Mouse (Mus musculus) heart, embryonic 14.5 days (tissue): Measurements from ENCODE around the gene Nfe2l1. TPM values are rescaled to one million over a fixed set of nuclear protein-coding genes. Genes with fewer than 3 reads are reported as not detected.
"Not testable (repeated sequence)": the region's sequence is repeated elsewhere in the genome, so short reads cannot be mapped to it uniquely, and the experiment has no call there.

Experiments
- ATAC-seq: fragments of 200-750 bp; cut with Nextera tagmentation; 2 replicates; pipeline ENCODE4 v1.8.0; 2017; ENCODE audit warnings: low read depth, moderate TSS enrichment; ENCODE audit not compliant: insufficient number of reproducible peaks, insufficient read depth, low FRiP score
- H3K27ac ChIP-seq, 2 experiments: fragments of 200-500 bp in 1 of 2; fragments of 300-500 bp in 1 of 2; sonication (generic) in 1 of 2; replicated peaks in 1 of 2; 2 replicates each; pipeline ENCODE4 v1.5.1; 2012 to 2014; ENCODE audit warnings: low read depth in 2 of 2, low read length in 2 of 2, control low read depth in 1 of 2, mild to moderate bottlenecking in 1 of 2, mixed read lengths in 1 of 2; ENCODE audit not compliant: control insufficient read depth in 1 of 2, insufficient read depth in 1 of 2
- H3K27me3 ChIP-seq: fragments of 300-500 bp; sonication (generic); 2 replicates; pipeline ENCODE4 v1.6.1; 2014; ENCODE audit warnings: mild to moderate bottlenecking, low read length, control low read depth; ENCODE audit not compliant: control insufficient read depth, insufficient read depth
- H3K36me3 ChIP-seq: fragments of 300-500 bp; sonication (generic); 2 replicates; pipeline ENCODE4 v1.6.1; 2014; ENCODE audit warnings: mild to moderate bottlenecking, control low read depth, low read length, mixed read lengths; ENCODE audit not compliant: control insufficient read depth, insufficient read depth
- H3K4me1 ChIP-seq, 2 experiments: fragments of 200-500 bp in 1 of 2; fragments of 300-500 bp in 1 of 2; sonication (generic) in 1 of 2; 2 replicates each; pipeline ENCODE4 v1.6.1; 2012 to 2014; ENCODE audit warnings: low read length in 2 of 2, control low read depth in 1 of 2, mixed read lengths in 1 of 2; ENCODE audit not compliant: control insufficient read depth in 2 of 2, insufficient read depth in 2 of 2
- H3K4me2 ChIP-seq: fragments of 300-500 bp; sonication (generic); 2 replicates; pipeline ENCODE4 v1.6.1; 2014; ENCODE audit warnings: mild to moderate bottlenecking, low read length
- H3K4me3 ChIP-seq, 2 experiments: fragments of 200-500 bp in 1 of 2; fragments of 300-500 bp in 1 of 2; sonication (generic) in 1 of 2; 2 replicates each; pipeline ENCODE4 v1.5.1; 2012 to 2014; ENCODE audit warnings: low read length in 2 of 2, mild to moderate bottlenecking in 2 of 2, control low read depth in 1 of 2, low read depth in 1 of 2, moderate library complexity in 1 of 2; ENCODE audit not compliant: control insufficient read depth in 1 of 2, insufficient read depth in 1 of 2
- H3K9ac ChIP-seq: fragments of 300-500 bp; sonication (generic); 2 replicates; pipeline ENCODE4 v1.6.1; 2014; ENCODE audit warnings: mild to moderate bottlenecking, low read length
- H3K9me3 ChIP-seq: fragments of 300-500 bp; sonication (generic); 2 replicates; pipeline ENCODE4 v1.6.1; 2016; ENCODE audit warnings: low read length, control low read depth; ENCODE audit not compliant: control insufficient read depth
- WGBS: fragments of 180-500 bp; shearing (Covaris S2); extraction: QIAGEN DNeasy Blood & Tissue Kit; methylation state at CpG from one replicate; pipeline ENCODE4 v1.1.7; 2014; 5-methylcytosine and 5-hydroxymethylcytosine counted together
- polyA plus RNA-seq: library from polyadenylated mRNA; unstranded; fragments of >200 nt; fragmentation: Nextera tagmentation; extraction: Ambion mirVana; gene quantifications from 2 replicates; pipeline ENCODE4 v1.2.1, GENCODE M21; 2014

The Nfe2l1 gene
- polyA plus RNA-seq, 1 experiment from 2014 or later = 55.1 TPM

DNA sequence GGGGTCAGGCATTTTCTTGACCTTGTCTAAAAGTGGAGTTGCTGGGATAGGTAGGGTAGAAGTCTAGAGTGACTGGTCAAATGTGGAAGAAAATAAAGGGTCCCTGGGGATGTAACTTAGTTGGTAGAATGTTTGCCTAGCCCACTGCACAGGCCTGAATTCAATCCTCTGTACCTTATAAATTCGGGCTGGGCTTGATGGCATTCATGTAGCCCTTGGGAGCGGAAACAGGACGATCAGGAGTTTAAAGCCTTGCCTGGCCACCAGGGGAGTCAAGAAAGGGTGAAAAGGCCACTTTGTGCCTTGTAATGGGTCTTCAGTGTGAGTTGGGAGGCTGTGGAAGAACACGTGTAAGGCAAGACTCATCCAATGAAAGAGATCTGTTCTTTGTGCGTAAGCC is 39.8 kb downstream of the Nfe2l1 start:
- WGBS = 12% methylated on average over 5 of the region's 5 CpGs
- peaks cover 9% of the 10 kb centered on the region; the same call in 1 of the 2 replicates for H3K36me3 ChIP-seq
- H3K4me2 ChIP-seq = peak overlapping the region; percentile 84
- H3K4me1 ChIP-seq = peaks cover 4 to 20% of the 10 kb centered on the region in 2 experiments
- peak overlapping the region; percentile 73 to 78 for H3K4me3 ChIP-seq
- no peaks in the 10 kb centered on the region for H3K27me3 ChIP-seq
- ATAC-seq = no peak
- H3K27ac ChIP-seq = peak overlapping the region; percentile 1 to 93; a peak in 3 of 4 replicates
- H3K9me3 ChIP-seq = no peaks in the 10 kb centered on the region
- H3K9ac ChIP-seq = peak overlapping the region; percentile 86

- Histone ChIP-seq H3K27ac (peak within 1 kb of the TSS; percentile 93 to 94), H3K4me2 (peak within 1 kb of the TSS; percentile 84), H3K9ac (peak within 1 kb of the TSS; percentile 86), H3K9me3 (no peaks in the 10 kb centered on the region), H3K36me3 (peaks cover 9% of the 10 kb centered on the region; the same call in 1 of the 2 replicates), H3K4me3 (peak within 1 kb of the TSS; percentile 73 to 78), H3K4me1 (peaks cover 4 to 20% of the 10 kb centered on the region in 2 experiments), H3K27me3 (no peaks in the 10 kb centered on the region)
- peak; percentile 93 for ATAC-seq
- WGBS = under 1% methylated on average over 92 of the region's 93 CpGs
Measured at GRCm38 (mm10) chr11:96788871-96789795, 40.6 kb downstream of the Nfe2l1 start, which contains the start of gene Cbx1. Cbx1 (plus strand) TSS chr11:96789127.

DNA sequence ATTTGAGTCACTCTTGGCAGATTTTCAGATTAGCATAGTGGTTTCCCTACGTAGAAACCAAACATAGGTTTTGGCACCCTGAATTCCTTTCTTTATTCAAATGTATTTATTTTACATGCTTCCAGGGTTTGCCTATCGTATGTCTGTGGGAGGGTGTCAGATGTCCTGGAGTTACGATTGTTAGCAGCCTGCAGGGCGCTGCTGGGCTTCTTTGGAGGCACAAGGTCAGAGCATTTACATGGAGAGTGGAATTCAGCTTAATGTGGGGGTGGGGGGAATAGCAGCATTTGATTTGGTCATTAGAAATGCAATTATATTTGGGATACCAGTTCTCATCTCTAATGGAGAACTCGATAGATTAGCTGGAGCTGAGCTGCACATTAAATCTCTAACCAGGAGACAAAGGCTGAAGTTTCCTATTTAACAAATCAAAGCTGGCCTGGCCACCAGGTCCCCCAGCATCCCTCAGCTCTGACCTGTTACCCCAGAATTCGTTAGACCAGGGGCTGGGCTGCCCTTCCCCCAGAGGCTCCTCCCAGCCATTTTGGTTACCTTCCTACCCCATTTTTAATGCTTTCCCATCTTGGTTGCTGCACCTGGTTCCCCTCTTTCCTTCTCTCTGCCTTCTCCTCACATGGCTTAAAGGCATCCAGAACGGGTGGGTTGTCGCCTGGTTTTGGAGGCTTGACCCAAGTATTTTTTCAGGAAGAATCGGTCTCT is 42.9 kb downstream of the Nfe2l1 start:
- Histone ChIP-seq H3K36me3 (peaks cover 6% of the 10 kb centered on the region; the same call in 1 of the 2 replicates), H3K27ac (no peak overlapping the region), H3K4me2 (no peak overlapping the region), H3K9ac (no peak overlapping the region), H3K27me3 (no peaks in the 10 kb centered on the region), H3K4me3 (no peak overlapping the region), H3K9me3 (no peaks in the 10 kb centered on the region), H3K4me1 (peaks cover 4 to 13% of the 10 kb centered on the region in 2 experiments)
- WGBS = 31% methylated on average over 9 of the region's 9 CpGs
- ATAC-seq = no peak

GRCm38 (mm10) chr11:96784847-96785246 is 44.9 kb downstream of the Nfe2l1 start:
- not testable (repeated sequence) for H3K4me2 ChIP-seq, H3K4me1 ChIP-seq, H3K27ac ChIP-seq, H3K4me3 ChIP-seq, H3K9ac ChIP-seq, H3K27me3 ChIP-seq, ATAC-seq, H3K9me3 ChIP-seq, H3K36me3 ChIP-seq
- WGBS = 12% methylated on average over 7 of the region's 7 CpGs

GRCm38 (mm10) chr11:96781425-96781824 is 48.3 kb downstream of the Nfe2l1 start:
- no peak overlapping the region for H3K9ac ChIP-seq
- H3K27me3 ChIP-seq = no peaks in the 10 kb centered on the region
- no peak overlapping the region for H3K27ac ChIP-seq
- 84% methylated on average over 2 of the region's 2 CpGs for WGBS
- H3K4me1 ChIP-seq = peaks cover 3 to 7% of the 10 kb centered on the region in 2 experiments; a peak in 3 of 4 replicates
- H3K36me3 ChIP-seq = no peaks in the 10 kb centered on the region
- no peak for ATAC-seq
- no peaks in the 10 kb centered on the region for H3K9me3 ChIP-seq
- H3K4me2 ChIP-seq = no peak overlapping the region
- H3K4me3 ChIP-seq = no peak overlapping the region

- WGBS = 61% methylated on average over 5 of the region's 5 CpGs
- no peak overlapping the region for H3K27ac ChIP-seq
- H3K4me3 ChIP-seq = no peak overlapping the region
- no peak overlapping the region for H3K4me2 ChIP-seq
- no peaks in the 10 kb centered on the region for H3K36me3 ChIP-seq
- H3K9me3 ChIP-seq = no peaks in the 10 kb centered on the region
- no peak for ATAC-seq
- H3K9ac ChIP-seq = no peak overlapping the region
- H3K27me3 ChIP-seq = no peaks in the 10 kb centered on the region
- peaks cover 3 to 9% of the 10 kb centered on the region in 2 experiments; a peak in 3 of 4 replicates for H3K4me1 ChIP-seq
Measured at GRCm38 (mm10) chr11:96780306-96780705, 49.5 kb downstream of the Nfe2l1 start.

GRCm38 (mm10) chr11:96778061-96778627 is 51.6 kb downstream of the Nfe2l1 start:
- Histone ChIP-seq H3K4me3 (peak overlapping the region; percentile 75 to 78), H3K9ac (peak overlapping the region; percentile 69), H3K4me2 (peak overlapping the region; percentile 75), H3K27ac (peak overlapping the region in 1 of 2 experiments; percentile 64; a peak in 1 of 4 replicates)
- H3K4me1 ChIP-seq, H3K9me3 ChIP-seq, H3K27me3 ChIP-seq, ATAC-seq, H3K36me3 ChIP-seq: not testable (repeated sequence)
- WGBS = 61% methylated on average over 10 of the region's 10 CpGs
